Mouse (Mus musculus) liver, embryonic 12.5 days (tissue): ENCODE measurements around the gene Scamp3. TPM values are rescaled to one million over a fixed set of nuclear protein-coding genes. Genes with fewer than 3 reads are reported as not detected.
A peak's percentile ranks its signal among the peaks of the same experiment; 100 is the strongest.
"Not testable (repeated sequence)": the region's sequence is repeated elsewhere in the genome, so short reads cannot be mapped to it uniquely, and the experiment has no call there.

ENCODE experiments used
- ATAC-seq: fragments of 200-750 bp; cut with Nextera tagmentation; 2 replicates; pipeline ENCODE4 v1.8.0; 2017; ENCODE audit warnings: moderate number of reproducible peaks, mild to moderate bottlenecking, moderate library complexity
- H3K27ac ChIP-seq: fragments of 300-500 bp; sonication (generic); 2 replicates; pipeline ENCODE4 v1.5.1; 2016; ENCODE audit warnings: mild to moderate bottlenecking
- H3K27me3 ChIP-seq: fragments of 300-500 bp; sonication (generic); replicated peaks from 2 replicates; pipeline ENCODE4 v1.6.1; 2016; ENCODE audit warnings: mild to moderate bottlenecking, moderate library complexity
- H3K36me3 ChIP-seq: fragments of 300-500 bp; sonication (generic); 2 replicates; pipeline ENCODE4 v1.6.1; 2016; ENCODE audit warnings: mild to moderate bottlenecking, moderate library complexity
- H3K4me1 ChIP-seq: fragments of 300-500 bp; sonication (generic); 2 replicates; pipeline ENCODE4 v1.6.1; 2016
- H3K4me2 ChIP-seq: fragments of 300-500 bp; sonication (generic); 2 replicates; pipeline ENCODE4 v1.6.1; 2016; ENCODE audit warnings: mild to moderate bottlenecking, moderate library complexity
- H3K4me3 ChIP-seq: fragments of 300-500 bp; sonication (generic); 2 replicates; pipeline ENCODE4 v1.5.1; 2016; ENCODE audit warnings: mild to moderate bottlenecking, moderate library complexity
- H3K9ac ChIP-seq: fragments of 300-500 bp; sonication (generic); 2 replicates; pipeline ENCODE4 v1.6.1; 2016; ENCODE audit warnings: mild to moderate bottlenecking, moderate library complexity
- H3K9me3 ChIP-seq: fragments of 300-500 bp; sonication (generic); replicated peaks from 2 replicates; pipeline ENCODE4 v1.6.1; 2016; ENCODE audit warnings: mild to moderate bottlenecking, moderate library complexity
- WGBS: fragments of 180-500 bp; shearing (Covaris S2); methylation state at CpG from one replicate; pipeline ENCODE4 v1.1.7; 2016; ENCODE audit not compliant: insufficient replicate concordance; 5-methylcytosine and 5-hydroxymethylcytosine counted together
- polyA plus RNA-seq: library from polyadenylated mRNA; unstranded; fragments of >200 nt; fragmentation: Nextera tagmentation; extraction: Ambion mirVana; gene quantifications from 2 replicates; pipeline ENCODE4 v1.2.1, GENCODE M21; 2016

Scamp3 gene
- polyA plus RNA-seq, 1 experiment from 2014 or later = 86.3 TPM

DNA sequence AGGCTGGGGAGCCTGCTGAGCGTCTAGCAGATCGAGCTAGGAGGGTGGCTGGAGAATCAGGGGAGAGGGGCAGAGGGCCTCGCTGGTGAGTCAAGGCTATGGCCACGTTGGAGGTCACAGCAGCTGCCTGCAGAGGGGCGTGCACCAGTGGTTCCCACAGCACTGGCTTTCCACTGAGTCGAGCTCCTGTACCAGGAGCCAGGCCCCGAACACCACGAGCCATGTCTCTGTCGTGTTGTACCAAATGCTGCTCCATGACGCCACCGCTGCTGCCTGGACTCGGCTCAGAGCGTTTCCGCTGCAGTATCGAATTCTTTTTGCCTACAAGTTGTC, 29.3 kb upstream of the Scamp3 start:
- H3K27me3 ChIP-seq = peaks cover 52% of the 10 kb centered on the region
- H3K27ac ChIP-seq = peak overlapping the region; percentile 79
- H3K4me1 ChIP-seq = peaks cover 93% of the 10 kb centered on the region
- peak overlapping the region; percentile 42 for H3K4me3 ChIP-seq
- peak overlapping the region; percentile 71 for H3K4me2 ChIP-seq
- H3K9ac ChIP-seq = peak overlapping the region; percentile 57
- H3K36me3 ChIP-seq = peaks cover 40% of the 10 kb centered on the region
- 9% methylated on average over 15 of the region's 15 CpGs for WGBS
- ATAC-seq = no peak
- no peaks in the 10 kb centered on the region for H3K9me3 ChIP-seq

DNA sequence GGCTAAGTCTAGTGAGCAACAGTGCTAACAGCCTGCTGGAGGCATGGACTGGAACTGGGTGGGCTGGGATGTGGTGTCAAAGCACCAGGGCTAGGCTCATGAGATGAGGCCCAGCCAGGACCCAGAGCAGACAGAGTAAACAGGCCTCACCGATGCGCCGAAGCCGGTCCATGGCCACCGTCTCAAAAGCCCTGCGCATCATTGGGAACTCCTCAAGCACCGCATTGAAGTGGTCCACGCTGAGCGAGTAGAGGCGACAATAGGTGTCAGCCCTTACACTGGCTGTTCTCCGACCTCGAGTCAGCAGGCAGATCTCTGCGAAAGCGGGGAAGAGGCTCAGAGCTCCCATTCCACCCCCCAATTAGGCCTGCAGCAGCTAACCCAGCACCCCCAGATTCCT, 28.7 kb upstream of the Scamp3 start:
- H3K4me2 ChIP-seq = peak overlapping the region; percentile 71
- H3K27ac ChIP-seq = peak overlapping the region; percentile 79
- H3K9me3 ChIP-seq = no peaks in the 10 kb centered on the region
- no peak overlapping the region for H3K4me3 ChIP-seq
- peaks cover 34% of the 10 kb centered on the region for H3K36me3 ChIP-seq
- H3K27me3 ChIP-seq = peaks cover 56% of the 10 kb centered on the region
- peak overlapping the region; percentile 57 for H3K9ac ChIP-seq
- 71% methylated on average over 14 of the region's 14 CpGs for WGBS
- H3K4me1 ChIP-seq = peaks cover 87% of the 10 kb centered on the region
- no peak for ATAC-seq

DNA sequence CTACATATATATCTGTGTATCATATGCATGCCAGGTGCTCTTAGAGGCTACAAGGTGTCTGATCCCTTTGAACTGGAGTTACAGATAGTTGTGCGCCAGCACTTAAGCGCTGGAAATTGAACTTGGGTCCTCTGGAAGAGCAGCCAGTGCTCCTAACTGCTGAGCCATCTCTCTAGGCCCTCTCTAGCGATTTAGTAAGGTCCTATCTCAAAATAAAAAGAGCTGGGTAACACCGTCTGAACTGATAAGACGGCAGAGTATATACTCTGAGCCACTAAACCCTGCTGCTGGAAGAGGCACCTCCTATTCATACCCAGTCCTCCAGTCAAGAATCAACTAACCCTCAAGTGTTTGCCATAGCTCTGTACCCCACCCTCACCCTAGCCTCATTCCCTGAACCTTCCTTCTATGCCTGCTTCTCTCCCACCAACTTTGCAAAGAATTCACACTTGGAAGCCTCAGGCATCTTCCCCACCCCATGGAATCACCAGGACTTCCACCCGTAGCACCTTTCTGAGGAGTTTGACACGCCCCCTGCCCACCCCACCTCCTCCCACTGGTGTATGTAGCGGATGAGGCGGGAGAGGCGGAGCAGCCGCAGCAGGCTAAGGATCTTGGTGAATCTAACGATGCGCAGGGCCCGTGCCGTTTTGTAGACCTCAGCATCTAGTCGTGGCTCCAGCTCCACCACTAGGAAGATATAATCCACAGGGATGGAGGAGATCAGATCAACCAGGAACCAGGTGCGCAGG, 25.0 kb upstream of the Scamp3 start:
- no peaks in the 10 kb centered on the region for H3K36me3 ChIP-seq
- H3K4me3 ChIP-seq = no peak overlapping the region
- H3K4me1 ChIP-seq = peaks cover 55% of the 10 kb centered on the region
- WGBS = 28% methylated on average over 17 of the region's 17 CpGs
- ATAC-seq = peak; percentile 27
- peak overlapping the region; percentile 38 for H3K4me2 ChIP-seq
- H3K9ac ChIP-seq = no peak overlapping the region; the same call in 1 of the 2 replicates
- no peaks in the 10 kb centered on the region for H3K9me3 ChIP-seq
- H3K27me3 ChIP-seq = peaks cover 70% of the 10 kb centered on the region
- peak overlapping the region; percentile 55; the same call in 1 of the 2 replicates for H3K27ac ChIP-seq

GRCm38 (mm10) chr3:89156951-89157350, 20.3 kb upstream of the Scamp3 start:
- Histone ChIP-seq H3K27ac (no peak overlapping the region), H3K27me3 (peaks cover 63% of the 10 kb centered on the region), H3K9ac (no peak overlapping the region), H3K36me3 (no peaks in the 10 kb centered on the region), H3K4me1 (peaks cover 35% of the 10 kb centered on the region), H3K4me2 (no peak overlapping the region), H3K9me3 (no peaks in the 10 kb centered on the region), H3K4me3 (no peak overlapping the region)
- WGBS = 67% methylated on average over 8 of the region's 8 CpGs
- ATAC-seq = no peak

GRCm38 (mm10) chr3:89158651-89159050, 18.6 kb upstream of the Scamp3 start:
- peak overlapping the region; percentile 99; the same call in 1 of the 2 replicates for H3K4me2 ChIP-seq
- peaks cover 29% of the 10 kb centered on the region for H3K4me1 ChIP-seq
- H3K36me3 ChIP-seq = no peaks in the 10 kb centered on the region
- no peak overlapping the region for H3K4me3 ChIP-seq
- no peak for ATAC-seq
- peaks cover 49% of the 10 kb centered on the region for H3K27me3 ChIP-seq
- H3K9me3 ChIP-seq = no peaks in the 10 kb centered on the region
- WGBS = 21% methylated on average over 7 of the region's 7 CpGs
- H3K27ac ChIP-seq = no peak overlapping the region
- no peak overlapping the region for H3K9ac ChIP-seq

- H3K9me3 ChIP-seq = no peaks in the 10 kb centered on the region
- no peaks in the 10 kb centered on the region for H3K36me3 ChIP-seq
- H3K27ac ChIP-seq = no peak overlapping the region
- ATAC-seq = no peak
- 3% methylated on average over 13 of the region's 13 CpGs for WGBS
- peak overlapping the region; percentile 59; the same call in 1 of the 2 replicates for H3K9ac ChIP-seq
- H3K4me3 ChIP-seq = peak overlapping the region; percentile 63
- H3K4me2 ChIP-seq = peak overlapping the region; percentile 99
- H3K27me3 ChIP-seq = peaks cover 44% of the 10 kb centered on the region
- H3K4me1 ChIP-seq = peaks cover 35% of the 10 kb centered on the region
Measured at GRCm38 (mm10) chr3:89159211-89159610, 18.1 kb upstream of the Scamp3 start.

GRCm38 (mm10) chr3:89159616-89160344, 17.5 kb upstream of the Scamp3 start, which contains the start of gene Hcn3:
Hcn3 (minus strand) TSS chr3:89160196.
- H3K4me2 ChIP-seq = peak within 1 kb of the TSS; percentile 99
- H3K36me3 ChIP-seq = no peaks in the 10 kb centered on the region
- H3K9ac ChIP-seq = peak within 1 kb of the TSS; percentile 59
- H3K27me3 ChIP-seq = peaks cover 42% of the 10 kb centered on the region
- H3K4me3 ChIP-seq = peak within 1 kb of the TSS; percentile 63
- ATAC-seq = peak; percentile 48
- peaks cover 36% of the 10 kb centered on the region for H3K4me1 ChIP-seq
- under 1% methylated on average over 66 of the region's 66 CpGs for WGBS
- no peak within 1 kb of the TSS for H3K27ac ChIP-seq
- H3K9me3 ChIP-seq = no peaks in the 10 kb centered on the region

DNA sequence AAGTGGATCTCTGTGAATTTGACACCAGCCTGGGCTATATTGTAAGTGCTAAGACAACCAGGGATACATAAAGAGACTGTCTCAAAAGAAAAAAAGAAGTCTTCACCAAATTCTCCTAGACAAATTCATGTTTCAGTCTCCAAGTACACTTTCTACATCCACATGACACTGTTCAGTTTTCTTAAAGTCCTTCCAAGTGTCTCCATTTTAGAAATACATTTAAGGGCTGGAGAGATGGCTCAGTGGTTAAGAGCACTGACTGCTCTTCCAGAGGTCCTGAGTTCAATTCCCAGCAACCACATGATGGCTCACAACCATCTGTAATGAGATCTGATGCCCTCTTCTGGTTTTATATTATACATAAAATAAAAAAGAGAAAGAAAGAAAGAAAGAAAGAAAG, 16.1 kb upstream of the Scamp3 start:
- H3K9me3 ChIP-seq, H3K36me3 ChIP-seq, H3K9ac ChIP-seq, ATAC-seq, H3K27ac ChIP-seq, H3K4me3 ChIP-seq, H3K4me2 ChIP-seq: not testable (repeated sequence)
- peaks cover 45% of the 10 kb centered on the region for H3K4me1 ChIP-seq
- peaks cover 30% of the 10 kb centered on the region for H3K27me3 ChIP-seq

DNA sequence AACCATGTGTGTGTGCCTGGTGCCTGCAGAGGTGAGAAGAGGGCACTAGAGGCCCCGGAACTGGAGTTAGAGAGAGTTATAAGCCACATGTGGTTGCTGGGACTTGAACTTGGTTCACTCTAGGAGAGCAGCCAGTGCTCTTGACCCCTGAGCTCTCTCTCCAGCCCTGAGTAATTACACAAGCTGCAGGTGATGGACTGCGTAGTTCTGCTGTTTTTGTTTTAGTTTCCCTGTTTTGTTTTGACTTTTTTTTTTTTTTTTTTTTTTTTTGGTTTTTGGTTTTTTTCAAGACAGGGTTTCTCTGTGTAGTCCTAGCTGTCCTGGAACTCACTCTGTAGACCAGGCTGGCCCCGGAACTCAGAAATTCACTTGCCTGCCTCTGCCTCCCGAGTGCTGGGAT, 15.5 kb upstream of the Scamp3 start:
- no peaks in the 10 kb centered on the region for H3K9me3 ChIP-seq
- no peak overlapping the region for H3K27ac ChIP-seq
- H3K9ac ChIP-seq = no peak overlapping the region
- peaks cover 51% of the 10 kb centered on the region for H3K4me1 ChIP-seq
- H3K4me2 ChIP-seq = no peak overlapping the region
- no peak overlapping the region for H3K4me3 ChIP-seq
- no peak for ATAC-seq
- peaks cover 7% of the 10 kb centered on the region for H3K36me3 ChIP-seq
- WGBS = 72% methylated on average over 4 of the region's 4 CpGs
- H3K27me3 ChIP-seq = peaks cover 29% of the 10 kb centered on the region

DNA sequence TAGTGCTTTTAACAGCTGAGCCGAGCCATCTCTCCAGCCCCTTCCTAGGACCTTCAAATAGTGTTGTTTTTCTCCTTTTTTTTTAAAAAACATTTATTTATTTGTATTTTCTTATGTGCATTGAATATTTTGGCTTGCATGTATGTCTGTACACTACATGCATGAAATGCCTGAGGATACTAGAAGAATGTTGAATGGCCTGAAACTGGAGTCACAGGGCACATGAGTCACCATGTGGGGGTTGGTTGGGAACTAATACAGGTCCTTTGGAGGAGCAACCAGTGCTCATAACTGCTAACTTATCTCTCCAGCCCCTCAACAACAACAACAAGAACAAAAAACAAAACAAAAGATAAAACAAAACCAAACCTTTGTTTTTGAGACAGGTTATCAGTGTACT, 14.2 kb upstream of the Scamp3 start:
- H3K9ac ChIP-seq = no peak overlapping the region
- peaks cover 55% of the 10 kb centered on the region for H3K4me1 ChIP-seq
- peaks cover 20% of the 10 kb centered on the region for H3K36me3 ChIP-seq
- WGBS = 69% methylated on average over 1 of the region's 1 CpGs
- no peak overlapping the region for H3K4me3 ChIP-seq
- H3K4me2 ChIP-seq = no peak overlapping the region
- no peak for ATAC-seq
- no peaks in the 10 kb centered on the region for H3K9me3 ChIP-seq
- no peak overlapping the region for H3K27ac ChIP-seq
- H3K27me3 ChIP-seq = peaks cover 18% of the 10 kb centered on the region

GRCm38 (mm10) chr3:89163643-89164245, 13.5 kb upstream of the Scamp3 start:
- H3K27ac ChIP-seq = peak overlapping the region; percentile 97; the same call in 1 of the 2 replicates
- peaks cover 54% of the 10 kb centered on the region for H3K4me1 ChIP-seq
- peaks cover 11% of the 10 kb centered on the region for H3K27me3 ChIP-seq
- H3K9ac ChIP-seq = peak overlapping the region; percentile 93
- H3K4me3 ChIP-seq = peak overlapping the region; percentile 89
- ATAC-seq = no peak
- no peaks in the 10 kb centered on the region for H3K9me3 ChIP-seq
- H3K4me2 ChIP-seq = peak overlapping the region; percentile 74
- 54% methylated on average over 5 of the region's 5 CpGs for WGBS
- H3K36me3 ChIP-seq = peaks cover 26% of the 10 kb centered on the region
